Mouse (Mus musculus) midbrain, embryonic 15.5 days (tissue): Measurements from ENCODE around the gene Gm20388. TPM values are rescaled to one million over a fixed set of nuclear protein-coding genes. Genes with fewer than 3 reads are reported as not detected.
A peak's percentile ranks its signal among the peaks of the same experiment; 100 is the strongest.
"Not testable (repeated sequence)": the region's sequence is repeated elsewhere in the genome, so short reads cannot be mapped to it uniquely, and the experiment has no call there.

ENCODE experiments used
- ATAC-seq: fragments of 200-750 bp; cut with Nextera tagmentation; replicated peaks from 2 replicates; pipeline ENCODE4 v1.8.0; 2017; ENCODE audit warnings: moderate TSS enrichment
- H3K27ac ChIP-seq: fragments of 300-500 bp; sonication (generic); 2 replicates; pipeline ENCODE4 v1.5.1; 2015; ENCODE audit warnings: mild to moderate bottlenecking, inconsistent platforms
- H3K27me3 ChIP-seq: fragments of 300-500 bp; sonication (generic); replicated peaks from 2 replicates; pipeline ENCODE4 v1.6.1; 2015; ENCODE audit warnings: inconsistent platforms
- H3K36me3 ChIP-seq: fragments of 300-500 bp; sonication (generic); replicated peaks from 2 replicates; pipeline ENCODE4 v1.6.1; 2015; ENCODE audit warnings: inconsistent platforms
- H3K4me1 ChIP-seq: fragments of 300-500 bp; sonication (generic); 2 replicates; pipeline ENCODE4 v1.6.1; 2015; ENCODE audit warnings: inconsistent platforms
- H3K4me2 ChIP-seq: fragments of 300-500 bp; sonication (generic); 2 replicates; pipeline ENCODE4 v1.6.1; 2015; ENCODE audit warnings: inconsistent platforms, mild to moderate bottlenecking, moderate library complexity
- H3K4me3 ChIP-seq: fragments of 300-500 bp; sonication (generic); 2 replicates; pipeline ENCODE4 v1.5.1; 2015; ENCODE audit warnings: mild to moderate bottlenecking, inconsistent platforms
- H3K9ac ChIP-seq: fragments of 300-500 bp; sonication (generic); 2 replicates; pipeline ENCODE4 v1.6.1; 2015; ENCODE audit warnings: mild to moderate bottlenecking, inconsistent platforms
- H3K9me3 ChIP-seq: fragments of 300-500 bp; sonication (generic); 2 replicates; pipeline ENCODE4 v1.6.1; 2016; ENCODE audit warnings: inconsistent platforms
- WGBS: fragments of 180-500 bp; shearing (Covaris S2); methylation state at CpG from one replicate; pipeline ENCODE4 v1.1.7; 2015; ENCODE audit warnings: mixed read lengths; 5-methylcytosine and 5-hydroxymethylcytosine counted together
- polyA plus RNA-seq: library from polyadenylated mRNA; unstranded; fragments of >200 nt; fragmentation: Nextera tagmentation; extraction: Ambion mirVana; gene quantifications from 2 replicates; pipeline ENCODE4 v1.2.1, GENCODE M21; 2015

Gene Gm20388
- polyA plus RNA-seq, 1 experiment from 2014 or later: 5.6 TPM

DNA sequence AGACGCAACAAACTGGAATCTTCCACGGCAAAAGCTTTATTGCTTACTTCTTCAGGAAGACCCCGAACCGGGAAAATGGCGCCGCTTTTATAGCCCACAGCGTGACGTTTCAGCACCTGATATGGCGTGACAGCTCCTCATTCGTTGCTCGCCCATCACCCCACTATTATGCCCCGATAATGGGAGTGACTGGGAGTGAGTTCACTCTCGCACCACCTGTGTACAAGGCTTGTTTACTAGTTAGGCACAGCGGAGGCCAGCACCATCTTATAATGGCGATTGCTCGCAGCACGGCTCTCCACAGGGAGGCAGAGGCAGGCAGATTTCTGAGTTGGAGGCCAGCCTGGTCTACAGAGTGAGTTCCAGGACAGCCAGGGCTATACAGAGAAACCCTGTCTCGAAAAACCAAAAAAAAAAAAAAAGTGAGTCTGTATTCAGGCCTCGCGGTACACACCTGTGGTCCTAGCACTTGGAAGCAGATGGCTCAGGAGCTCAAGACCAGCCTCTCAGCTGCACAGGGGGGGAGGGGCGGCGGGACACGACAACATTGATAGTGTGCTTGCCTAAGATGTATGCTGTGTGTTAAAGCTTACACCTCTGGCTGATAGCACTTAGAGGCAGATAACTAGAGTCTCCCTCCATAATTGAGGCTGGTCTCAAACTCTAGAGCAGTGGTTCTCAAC is 3134.2 kb downstream of the Gm20388 start:
- H3K27me3 ChIP-seq, ATAC-seq, H3K9ac ChIP-seq, H3K9me3 ChIP-seq, H3K36me3 ChIP-seq, H3K4me3 ChIP-seq, H3K4me2 ChIP-seq, H3K27ac ChIP-seq: not testable (repeated sequence)
- WGBS: 96% methylated on average over 23 of the region's 23 CpGs
- H3K4me1 ChIP-seq: peaks cover 26% of the 10 kb centered on the region

DNA sequence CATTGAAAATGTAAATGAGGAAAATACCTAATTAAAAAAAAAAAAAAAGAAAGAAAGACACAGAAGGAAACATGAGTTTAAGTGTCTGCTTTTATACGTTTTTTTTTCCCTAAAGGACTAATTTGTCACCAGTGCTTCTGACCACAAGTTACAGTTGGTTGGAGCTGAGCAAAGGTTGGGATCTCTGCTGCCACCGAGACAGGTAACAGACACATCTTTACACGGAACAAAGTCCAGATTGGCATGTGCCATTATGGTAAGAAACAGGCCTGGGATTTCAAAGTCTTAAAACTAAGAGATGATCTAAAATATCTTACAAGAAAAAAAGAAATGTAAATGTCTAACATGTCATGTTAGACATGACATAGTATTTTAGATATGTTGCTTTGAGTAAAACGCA is 3136.1 kb downstream of the Gm20388 start:
- Histone ChIP-seq H3K27ac (no peak overlapping the region), H3K27me3 (no peaks in the 10 kb centered on the region), H3K36me3 (no peaks in the 10 kb centered on the region; the same call in 1 of the 2 replicates), H3K9ac (no peak overlapping the region), H3K9me3 (no peaks in the 10 kb centered on the region), H3K4me3 (no peak overlapping the region), H3K4me2 (no peak overlapping the region), H3K4me1 (peaks cover 15% of the 10 kb centered on the region)
- WGBS: 87% methylated on average over 4 of the region's 4 CpGs
- no peak for ATAC-seq

DNA sequence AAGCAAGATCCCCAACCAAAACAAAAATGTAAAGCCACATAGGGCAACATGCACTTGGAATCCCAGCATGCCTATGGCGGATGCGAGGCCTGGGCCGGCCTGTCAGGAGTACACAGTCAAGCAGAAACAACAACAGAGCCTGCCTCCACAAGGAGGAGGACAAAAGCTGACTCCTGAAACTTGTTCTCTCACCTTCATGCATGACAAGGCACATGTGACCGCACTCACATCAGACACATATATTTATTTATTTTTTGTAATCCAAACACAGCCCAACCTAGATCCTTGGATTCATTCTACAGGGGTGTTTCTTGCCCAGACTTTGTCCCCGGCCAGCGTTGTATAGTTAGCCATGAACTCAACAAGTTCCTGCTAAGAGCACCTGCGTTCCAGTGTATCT is 3137.2 kb downstream of the Gm20388 start:
- Histone ChIP-seq H3K4me3 (no peak overlapping the region), H3K27me3 (no peaks in the 10 kb centered on the region), H3K36me3 (no peaks in the 10 kb centered on the region; the same call in 1 of the 2 replicates), H3K9ac (no peak overlapping the region), H3K4me1 (peaks cover 15% of the 10 kb centered on the region), H3K4me2 (no peak overlapping the region), H3K27ac (no peak overlapping the region), H3K9me3 (no peaks in the 10 kb centered on the region)
- WGBS: 91% methylated on average over 7 of the region's 7 CpGs
- ATAC-seq: no peak

DNA sequence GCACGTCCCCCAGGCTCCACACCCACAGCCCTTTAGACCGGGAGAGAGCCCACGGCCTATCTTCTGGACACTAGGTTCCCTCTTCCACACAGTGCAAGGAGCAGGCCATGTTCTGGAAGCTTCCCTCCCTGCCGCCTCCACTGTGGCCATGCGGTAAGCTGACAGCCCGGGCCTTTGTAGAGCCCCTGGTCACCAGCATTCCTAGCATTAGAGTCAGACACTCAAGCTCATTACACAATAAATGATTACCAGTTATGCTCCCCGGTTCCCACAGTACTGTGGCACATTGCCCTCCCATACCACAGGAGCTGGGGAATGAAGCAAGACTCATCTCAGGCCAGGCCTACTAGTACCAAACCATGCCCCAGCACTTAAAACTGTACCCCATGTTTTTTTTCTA is 3137.8 kb downstream of the Gm20388 start:
- no peaks in the 10 kb centered on the region; the same call in 1 of the 2 replicates for H3K36me3 ChIP-seq
- peaks cover 10% of the 10 kb centered on the region for H3K4me1 ChIP-seq
- H3K27me3 ChIP-seq: no peaks in the 10 kb centered on the region
- no peaks in the 10 kb centered on the region for H3K9me3 ChIP-seq
- no peak overlapping the region for H3K9ac ChIP-seq
- ATAC-seq: no peak
- no peak overlapping the region for H3K4me2 ChIP-seq
- H3K27ac ChIP-seq: no peak overlapping the region
- no peak overlapping the region for H3K4me3 ChIP-seq
- 88% methylated on average over 7 of the region's 7 CpGs for WGBS

DNA sequence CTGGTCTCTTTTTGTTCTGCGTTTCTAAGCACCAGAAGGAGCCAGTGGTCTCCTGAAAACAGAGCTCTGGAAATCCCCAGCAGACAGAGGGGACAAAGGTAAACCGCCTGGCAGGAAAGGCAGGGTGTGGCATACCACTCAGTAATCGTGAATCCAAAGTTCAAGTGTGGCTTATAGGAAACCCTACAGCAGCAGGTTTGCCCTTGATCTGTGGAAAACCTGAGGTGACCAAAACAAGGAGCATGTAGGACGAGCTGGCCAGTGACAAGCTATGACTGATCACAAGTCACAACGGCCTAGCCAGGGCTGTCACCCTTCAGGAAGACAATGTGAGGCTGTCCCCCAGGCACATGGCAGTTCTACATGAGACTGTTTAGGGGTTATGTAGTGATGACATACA is 3140.8 kb downstream of the Gm20388 start:
- Histone ChIP-seq H3K27ac (no peak overlapping the region), H3K4me1 (no peaks in the 10 kb centered on the region), H3K36me3 (no peaks in the 10 kb centered on the region), H3K27me3 (no peaks in the 10 kb centered on the region), H3K4me2 (no peak overlapping the region), H3K4me3 (no peak overlapping the region), H3K9ac (no peak overlapping the region), H3K9me3 (no peaks in the 10 kb centered on the region)
- WGBS: 78% methylated on average over 5 of the region's 5 CpGs
- no peak for ATAC-seq

DNA sequence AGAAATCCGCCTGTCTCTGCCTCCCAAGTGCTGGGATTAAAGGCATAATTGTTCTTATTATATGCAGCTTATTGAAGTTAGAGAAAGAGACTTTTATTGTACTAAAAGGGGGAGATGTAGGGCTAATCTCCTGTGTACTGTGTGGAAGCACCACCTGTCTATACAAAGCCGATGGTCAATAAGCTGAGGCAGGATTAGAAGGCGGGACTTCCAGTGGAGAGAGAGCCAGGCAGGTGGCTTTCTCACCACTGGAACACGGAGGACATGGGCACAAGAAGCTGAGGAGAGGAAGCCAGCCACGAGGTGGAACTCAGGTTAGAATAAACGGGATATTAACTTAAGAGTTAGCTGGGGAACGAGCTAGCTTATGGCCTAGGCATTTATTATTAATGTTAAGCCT is 3152.1 kb downstream of the Gm20388 start, which contains the start of gene Spg7:
TSS of gene Spg7 (plus strand) at position 222 of the 400 bp plus-strand sequence.
- Histone ChIP-seq H3K36me3 (no peaks in the 10 kb centered on the region), H3K4me2 (no peak within 1 kb of the TSS), H3K4me1 (peaks cover 29% of the 10 kb centered on the region), H3K27ac (no peak within 1 kb of the TSS), H3K9ac (no peak within 1 kb of the TSS), H3K9me3 (no peaks in the 10 kb centered on the region), H3K27me3 (no peaks in the 10 kb centered on the region), H3K4me3 (no peak within 1 kb of the TSS)
- 74% methylated on average over 7 of the region's 7 CpGs for WGBS
- ATAC-seq: no peak

DNA sequence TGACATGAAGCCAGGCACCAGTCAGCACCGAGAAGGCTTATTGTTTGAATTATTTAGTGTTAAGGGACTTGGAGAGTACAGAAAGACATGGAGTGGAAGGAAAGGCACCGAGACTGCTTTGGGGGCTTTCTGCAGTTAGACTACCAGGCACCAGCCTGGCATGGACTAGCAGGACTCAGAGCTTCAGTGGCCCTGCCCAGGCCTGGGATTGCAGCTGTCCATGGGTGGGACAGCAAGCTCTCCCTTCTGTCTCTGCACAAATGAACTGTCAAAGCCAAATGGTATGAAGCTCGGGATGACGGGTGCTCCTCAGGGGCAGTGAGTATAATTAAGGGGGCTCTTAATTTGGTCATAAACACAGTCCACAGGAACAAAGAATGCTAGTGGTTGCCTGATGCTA is 3153.4 kb downstream of the Gm20388 start:
- H3K27ac ChIP-seq: no peak overlapping the region
- 77% methylated on average over 4 of the region's 4 CpGs for WGBS
- no peak for ATAC-seq
- no peaks in the 10 kb centered on the region for H3K9me3 ChIP-seq
- no peaks in the 10 kb centered on the region for H3K27me3 ChIP-seq
- H3K4me3 ChIP-seq: peak overlapping the region; percentile 73
- peaks cover 29% of the 10 kb centered on the region for H3K4me1 ChIP-seq
- peak overlapping the region; percentile 51; the same call in 1 of the 2 replicates for H3K9ac ChIP-seq
- H3K36me3 ChIP-seq: no peaks in the 10 kb centered on the region
- peak overlapping the region; percentile 60 for H3K4me2 ChIP-seq

DNA sequence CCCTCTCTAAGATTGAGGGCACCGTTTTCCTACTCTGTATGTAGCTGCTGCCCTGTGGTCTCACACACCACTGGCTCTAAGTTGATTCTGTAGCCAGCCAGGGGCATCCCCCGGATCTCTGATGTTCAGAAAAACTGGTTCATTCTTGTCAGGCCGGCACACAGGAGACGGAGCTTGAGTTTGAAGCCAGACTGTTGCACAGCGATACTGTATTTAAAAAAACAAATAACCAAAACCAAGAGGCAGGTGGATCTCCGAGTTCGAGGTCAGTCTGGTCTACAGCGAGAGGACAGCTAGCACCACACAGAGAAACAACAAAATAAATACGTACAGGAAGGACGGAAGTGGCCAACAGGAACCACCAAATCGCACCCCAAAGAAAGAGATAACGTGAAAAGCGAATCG is 3154.2 kb downstream of the Gm20388 start:
- H3K36me3 ChIP-seq: no peaks in the 10 kb centered on the region
- peak overlapping the region; percentile 73 for H3K4me3 ChIP-seq
- peak overlapping the region; percentile 51 for H3K9ac ChIP-seq
- WGBS: 1% methylated on average over 14 of the region's 14 CpGs
- H3K4me1 ChIP-seq: peaks cover 29% of the 10 kb centered on the region
- no peaks in the 10 kb centered on the region for H3K27me3 ChIP-seq
- H3K9me3 ChIP-seq: no peaks in the 10 kb centered on the region
- peak overlapping the region; percentile 60 for H3K4me2 ChIP-seq
- peak overlapping the region; percentile 94 for H3K27ac ChIP-seq
- ATAC-seq: peak; percentile 46

DNA sequence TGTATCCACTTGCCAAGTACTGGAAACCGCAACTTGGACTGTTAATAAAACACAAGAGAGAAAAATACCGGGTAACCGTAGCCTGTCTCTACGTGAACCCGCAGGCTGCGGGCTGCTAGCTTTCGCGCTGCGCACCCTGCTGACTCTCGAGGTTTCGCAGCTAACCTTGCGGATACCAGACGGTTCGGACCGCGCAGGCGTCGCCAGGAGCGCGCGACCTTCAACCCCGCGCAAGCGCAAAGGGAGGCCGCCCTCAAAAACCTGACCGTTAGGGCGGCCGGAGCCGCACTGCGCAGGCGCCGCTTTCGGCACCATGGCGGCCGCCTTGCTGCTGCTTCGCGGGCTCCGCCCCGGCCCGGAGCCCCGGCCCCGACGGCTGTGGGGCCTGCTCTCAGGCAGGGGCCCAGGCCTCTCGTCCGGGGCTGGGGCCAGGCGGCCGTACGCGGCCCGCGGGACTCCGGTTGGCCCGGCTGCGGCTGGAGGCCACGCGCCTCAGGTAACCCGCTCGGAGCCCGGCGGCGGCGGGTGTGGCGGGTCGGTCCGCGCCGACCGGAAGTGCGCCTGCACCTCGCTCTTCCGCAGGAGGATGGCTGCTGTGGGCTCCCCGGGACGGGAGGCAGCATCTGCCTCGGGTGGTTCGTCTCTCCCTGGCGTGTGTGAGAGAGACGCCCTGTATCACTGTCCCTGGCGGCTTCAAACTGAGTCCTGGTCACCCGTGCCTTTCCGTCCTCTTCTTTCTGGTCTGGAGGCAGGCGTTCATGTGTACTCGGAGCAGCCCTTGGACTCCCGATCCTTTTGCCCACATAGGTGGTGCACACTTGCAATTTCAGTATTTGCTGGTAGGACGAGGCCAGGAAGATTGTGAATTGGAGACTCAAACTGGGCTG is 3154.8 kb downstream of the Gm20388 start:
- Histone ChIP-seq H3K27me3 (no peaks in the 10 kb centered on the region), H3K9ac (peak overlapping the region; percentile 91), H3K4me3 (peak overlapping the region; percentile 73), H3K4me2 (peak overlapping the region; percentile 71), H3K9me3 (no peaks in the 10 kb centered on the region), H3K36me3 (no peaks in the 10 kb centered on the region), H3K4me1 (peaks cover 29% of the 10 kb centered on the region), H3K27ac (peak overlapping the region; percentile 94)
- 1% methylated on average over 84 of the region's 84 CpGs for WGBS
- ATAC-seq: peak; percentile 97

DNA sequence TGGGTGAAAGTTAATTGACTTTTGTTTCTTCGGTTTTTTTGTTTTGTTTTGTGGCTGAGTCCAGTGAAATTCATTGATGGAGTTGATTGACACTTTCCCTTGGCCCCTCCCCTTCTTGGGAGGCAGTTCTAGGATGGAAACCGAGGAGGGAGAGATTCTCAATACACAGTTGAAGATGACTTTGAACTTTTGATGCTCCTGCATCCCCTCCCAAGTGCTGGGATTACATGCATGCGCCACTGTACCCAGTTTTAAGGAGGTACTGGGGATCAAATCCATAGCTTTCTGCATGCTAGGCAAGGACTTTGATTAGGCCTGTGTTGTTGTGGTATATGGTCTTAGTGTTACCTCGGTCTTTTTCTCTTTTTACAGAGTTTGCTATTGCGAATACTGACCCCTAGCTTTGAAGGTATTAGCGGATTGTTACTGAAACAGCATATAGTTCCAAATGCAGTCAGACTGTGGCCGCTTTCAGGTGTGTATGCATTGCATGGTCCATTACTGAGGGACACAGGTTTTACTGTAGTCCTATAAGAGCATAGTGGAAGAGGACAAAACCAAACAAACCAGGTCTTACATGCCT is 3155.6 kb downstream of the Gm20388 start:
- WGBS: 36% methylated on average over 7 of the region's 7 CpGs
- Histone ChIP-seq H3K36me3 (no peaks in the 10 kb centered on the region), H3K9ac (peak overlapping the region; percentile 91), H3K27ac (peak overlapping the region; percentile 94), H3K4me3 (peak overlapping the region; percentile 73), H3K4me2 (peak overlapping the region; percentile 71), H3K4me1 (peaks cover 29% of the 10 kb centered on the region), H3K27me3 (no peaks in the 10 kb centered on the region), H3K9me3 (no peaks in the 10 kb centered on the region)
- no peak for ATAC-seq

DNA sequence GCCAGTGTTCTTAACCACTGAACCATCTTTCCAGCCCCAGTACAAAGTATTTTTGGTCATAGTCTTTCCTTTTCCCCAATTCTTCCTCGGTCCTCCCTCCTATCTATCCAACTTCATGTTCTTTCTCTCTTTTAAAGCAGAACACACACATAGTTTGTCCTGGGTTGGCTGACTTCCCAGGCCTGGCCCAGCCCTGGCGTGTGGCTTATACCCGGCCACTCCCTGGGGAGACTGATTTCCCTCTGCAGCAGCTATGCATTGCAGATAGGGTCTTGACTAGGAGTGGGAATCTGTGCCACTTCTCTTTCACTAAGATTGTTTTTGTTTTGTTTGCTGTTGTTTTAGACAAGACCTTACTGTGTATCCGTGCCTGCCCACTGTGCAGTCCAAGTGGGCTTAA is 3160.5 kb downstream of the Gm20388 start:
- Histone ChIP-seq H3K9me3 (no peaks in the 10 kb centered on the region), H3K27ac (no peak overlapping the region), H3K36me3 (peaks cover 26% of the 10 kb centered on the region), H3K4me1 (peaks cover 16% of the 10 kb centered on the region), H3K9ac (no peak overlapping the region), H3K27me3 (no peaks in the 10 kb centered on the region), H3K4me2 (no peak overlapping the region), H3K4me3 (no peak overlapping the region)
- no peak for ATAC-seq
- 81% methylated on average over 4 of the region's 4 CpGs for WGBS

DNA sequence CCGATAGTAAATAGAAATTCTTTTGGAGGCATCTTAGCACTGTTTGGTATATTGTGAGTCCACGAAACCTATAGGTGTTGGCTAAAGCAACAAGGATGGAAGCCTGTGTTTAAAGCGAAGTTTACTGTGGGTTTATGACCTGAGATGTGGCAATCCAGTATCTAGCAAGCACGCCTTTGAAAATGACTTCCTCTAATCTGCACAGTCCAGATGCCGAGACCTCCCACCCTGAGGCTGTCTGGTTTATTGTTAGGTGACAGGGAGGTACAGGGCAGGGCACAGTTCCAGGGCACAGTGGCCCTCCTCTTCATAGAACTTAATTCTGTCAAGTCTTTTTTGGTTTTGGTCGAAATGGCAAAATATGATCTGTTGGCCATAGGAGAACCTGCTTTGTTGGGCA is 3166.6 kb downstream of the Gm20388 start:
- Histone ChIP-seq H3K4me2 (no peak overlapping the region), H3K27ac (no peak overlapping the region), H3K36me3 (peaks cover 58% of the 10 kb centered on the region), H3K4me3 (no peak overlapping the region), H3K4me1 (no peaks in the 10 kb centered on the region), H3K9ac (no peak overlapping the region), H3K27me3 (no peaks in the 10 kb centered on the region), H3K9me3 (no peaks in the 10 kb centered on the region)
- ATAC-seq: no peak
- 84% methylated on average over 6 of the region's 6 CpGs for WGBS
